Mouse (Mus musculus): Measurements from ENCODE around the gene Hoxa11. TPM values are rescaled to one million over a fixed set of nuclear protein-coding genes. Genes with fewer than 3 reads are reported as not detected.

The Hoxa11 gene
- polyA plus RNA-seq, 1 experiment, result not detected

DNA sequence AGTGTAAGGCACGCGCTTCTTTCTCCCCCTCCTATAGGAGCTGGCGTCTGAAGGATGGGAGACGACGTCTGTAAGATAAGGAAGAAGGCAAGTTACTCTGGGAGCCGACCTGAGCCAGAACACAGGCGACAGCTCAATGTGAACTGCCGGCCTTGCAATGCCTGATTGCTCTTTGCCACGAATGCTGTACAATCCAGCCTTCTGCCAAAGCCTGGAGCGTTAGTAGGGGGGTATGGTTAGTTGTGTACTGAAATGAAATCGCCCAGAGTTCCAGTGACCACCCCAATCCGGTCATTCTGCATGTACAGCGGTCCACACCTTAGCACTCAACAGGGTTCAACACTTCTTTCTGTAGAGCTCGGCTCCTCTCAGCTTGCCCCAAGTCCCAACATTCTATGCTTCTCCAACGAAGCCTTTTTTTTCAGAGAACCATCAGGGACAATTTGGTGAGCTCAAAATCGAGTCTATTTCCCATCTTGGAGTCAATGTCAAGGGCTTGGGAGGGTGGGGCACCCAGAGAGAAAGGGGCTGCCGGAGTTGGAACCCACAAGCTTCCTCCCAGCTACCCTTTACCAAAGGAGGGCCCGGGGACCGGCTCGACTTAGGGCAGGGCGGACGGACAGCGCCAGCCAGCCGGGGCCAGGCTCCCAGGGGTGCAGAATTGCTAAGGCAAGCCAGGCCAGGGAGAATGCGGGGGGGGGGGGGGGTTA, 13.6 kb upstream of the Hoxa11 start:
- TF ChIP-seq GATA1 (IDR thresholded peaks at IDR 0.05; ENCODE audit: low read length), result no peak

DNA sequence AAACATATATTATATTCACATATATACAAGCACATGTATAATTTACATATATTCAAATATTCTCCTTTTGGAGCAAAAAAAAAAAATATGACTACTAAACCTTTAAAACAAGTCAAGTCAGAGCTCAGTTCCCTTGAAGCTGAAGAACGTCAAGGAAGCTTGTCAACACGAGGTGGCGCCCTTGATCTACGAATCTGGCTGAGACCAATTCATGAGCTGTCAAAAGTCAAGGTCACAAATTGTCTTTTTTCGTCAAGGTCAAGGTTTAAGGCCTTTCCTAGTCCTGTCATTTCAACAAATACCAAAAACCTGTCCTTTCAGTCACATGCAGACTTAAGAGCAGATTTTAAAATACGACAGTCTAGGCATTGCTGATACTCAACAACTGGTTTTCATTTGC, 11.3 kb upstream of the Hoxa11 start:
- TF ChIP-seq GATA1 (IDR thresholded peaks at IDR 0.05; ENCODE audit: low read length), result no peak

DNA sequence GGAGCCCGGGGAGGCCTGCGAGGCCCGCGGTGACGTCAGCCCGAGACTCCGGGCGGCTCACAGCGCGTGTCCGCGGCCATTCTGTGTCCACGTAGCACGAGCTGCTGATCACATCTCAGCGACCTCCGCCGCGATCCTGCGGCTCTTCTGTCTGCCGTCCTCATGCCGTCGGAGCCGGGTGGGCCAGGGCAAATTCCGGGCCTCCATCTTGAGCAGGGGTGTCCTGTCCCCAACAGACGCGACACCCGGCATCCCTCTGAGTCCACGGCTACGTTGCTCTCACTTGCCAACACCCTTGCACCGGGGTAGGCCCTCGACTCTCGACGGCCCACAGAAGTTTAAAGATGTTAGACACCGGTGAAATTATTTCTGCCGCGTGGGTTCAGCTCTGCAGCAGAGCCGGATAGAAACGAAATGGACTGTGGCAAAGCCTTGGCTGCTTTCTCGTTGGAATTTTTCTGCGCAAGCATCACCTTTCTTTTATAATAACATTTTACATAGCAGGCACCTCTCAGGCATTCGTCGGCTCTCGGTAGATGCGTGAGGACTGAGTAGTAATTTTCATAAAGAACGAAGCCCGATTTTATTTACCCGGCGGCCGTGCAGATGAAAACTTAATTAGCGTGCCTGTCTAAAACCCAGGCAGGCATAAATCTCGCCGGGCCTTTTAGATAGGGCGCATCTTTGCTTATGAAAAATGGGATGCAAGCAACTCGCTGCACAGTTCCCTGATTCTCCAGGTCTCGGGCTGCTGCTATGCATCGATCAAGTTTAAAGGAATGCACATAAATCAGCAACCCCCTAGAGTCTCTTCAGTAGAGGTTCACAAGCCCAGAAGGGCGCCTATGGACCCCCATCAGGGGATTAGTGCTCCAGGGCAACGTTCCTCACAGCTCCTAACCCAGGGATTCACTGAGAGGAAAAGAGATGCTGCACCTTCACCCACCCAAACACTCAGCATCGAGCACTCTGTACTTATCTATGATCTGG, 8.2 kb upstream of the Hoxa11 start:
- no peak for TF ChIP-seq GATA1 (IDR thresholded peaks at IDR 0.05; ENCODE audit: low read length)

DNA sequence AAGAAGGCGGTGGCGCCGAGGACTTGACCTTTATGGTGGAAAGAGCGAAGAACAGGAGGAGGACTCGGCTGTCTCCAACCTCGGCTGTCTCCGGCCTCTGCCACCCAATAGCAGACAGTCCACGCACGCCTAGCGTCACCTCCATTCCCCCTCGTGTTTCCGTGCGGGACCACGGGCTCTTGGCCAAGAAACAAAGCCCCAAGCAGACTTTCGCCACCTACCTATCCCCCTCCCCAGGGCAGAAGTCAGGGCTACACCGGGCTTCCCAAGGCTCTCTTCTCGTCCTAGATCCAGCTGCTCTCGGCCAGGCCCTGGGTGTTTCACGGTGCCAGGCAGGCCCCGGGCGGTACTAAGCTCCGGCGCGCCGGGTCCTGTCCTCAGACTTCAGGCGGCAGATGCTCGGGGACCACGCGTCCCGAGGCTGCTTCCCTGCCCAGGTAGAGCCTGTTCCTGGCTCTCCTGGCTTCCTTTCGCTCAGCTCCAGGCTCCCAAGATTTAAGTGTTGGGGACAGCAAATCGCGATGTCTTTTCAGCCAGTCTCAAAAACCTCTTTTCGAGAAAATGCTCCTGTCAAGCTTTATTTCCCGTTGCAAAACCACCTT, 7.3 kb upstream of the Hoxa11 start:
- TF ChIP-seq GATA1 (IDR thresholded peaks at IDR 0.05; ENCODE audit: low read length), result no peak

DNA sequence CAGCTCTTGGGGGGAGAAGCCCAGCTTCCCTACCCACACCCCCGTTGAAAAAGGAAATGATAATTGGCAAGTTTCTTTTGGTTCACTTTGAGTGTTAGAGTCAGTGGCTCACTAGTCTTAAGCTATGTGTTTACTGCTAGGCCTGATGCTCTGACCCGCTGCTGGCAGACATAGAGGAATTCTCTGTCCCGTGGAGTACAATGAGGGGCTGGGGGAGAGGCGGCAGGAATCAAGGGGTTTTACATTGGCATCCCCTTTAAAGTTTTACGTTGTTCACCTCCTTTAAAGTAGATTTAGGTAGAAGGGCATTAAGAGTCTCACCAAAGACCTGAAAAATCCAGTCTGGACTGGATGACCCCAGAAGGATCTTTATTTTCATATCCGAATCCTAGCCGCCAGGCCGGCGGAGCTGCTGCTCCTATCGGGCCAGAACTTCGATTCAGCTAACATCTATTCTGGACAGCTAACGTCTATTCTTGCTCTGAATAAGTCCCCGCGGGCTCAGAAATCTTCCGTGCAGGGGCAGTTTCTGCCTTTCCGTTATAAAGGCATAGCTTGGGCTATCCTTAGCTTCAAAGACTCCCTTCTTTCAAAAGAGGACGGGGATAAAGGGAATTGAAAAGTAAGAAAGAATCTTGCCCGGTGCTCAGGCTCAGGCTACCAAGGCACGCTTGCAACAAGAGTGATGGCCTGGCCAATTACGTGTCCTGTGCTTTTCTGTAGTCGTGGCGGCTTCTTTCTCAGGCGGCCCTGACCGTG, 6.6 kb upstream of the Hoxa11 start:
- no peak for TF ChIP-seq GATA1 (IDR thresholded peaks at IDR 0.05; ENCODE audit: low read length)

DNA sequence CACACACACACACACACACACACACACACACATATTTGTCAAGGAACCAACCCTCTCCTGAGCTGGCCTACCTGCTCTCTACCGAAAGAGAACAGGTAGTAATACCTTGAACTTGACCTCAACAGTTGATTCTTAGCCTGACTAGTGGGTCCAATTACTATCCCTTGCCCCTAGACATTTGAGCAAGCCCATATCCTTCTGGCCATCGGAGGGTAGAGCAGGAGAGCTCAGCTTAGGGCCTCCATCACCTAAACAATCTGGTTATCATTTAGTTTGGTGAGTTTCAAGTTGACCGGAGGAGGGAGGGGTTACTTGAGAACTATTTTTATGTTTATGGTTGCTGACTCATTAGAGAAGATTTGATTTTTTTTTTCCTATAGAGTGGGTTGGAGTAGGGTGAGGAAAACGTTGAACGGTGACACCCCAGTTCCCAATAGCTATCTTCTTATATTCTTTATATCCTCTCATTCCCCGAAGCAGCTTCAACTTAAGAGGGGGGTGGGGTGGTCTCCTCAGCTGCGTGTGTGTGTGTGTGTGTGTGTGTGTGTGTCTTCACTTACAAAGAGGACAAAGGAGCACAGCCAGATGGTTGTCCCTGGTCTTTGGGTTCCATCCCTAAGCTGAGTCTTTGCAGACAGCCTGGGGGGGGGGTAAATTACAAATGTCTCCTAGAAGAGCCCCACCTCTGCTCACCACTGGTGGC, 5.7 kb upstream of the Hoxa11 start:
- no peak for TF ChIP-seq GATA1 (IDR thresholded peaks at IDR 0.05; ENCODE audit: low read length)

DNA sequence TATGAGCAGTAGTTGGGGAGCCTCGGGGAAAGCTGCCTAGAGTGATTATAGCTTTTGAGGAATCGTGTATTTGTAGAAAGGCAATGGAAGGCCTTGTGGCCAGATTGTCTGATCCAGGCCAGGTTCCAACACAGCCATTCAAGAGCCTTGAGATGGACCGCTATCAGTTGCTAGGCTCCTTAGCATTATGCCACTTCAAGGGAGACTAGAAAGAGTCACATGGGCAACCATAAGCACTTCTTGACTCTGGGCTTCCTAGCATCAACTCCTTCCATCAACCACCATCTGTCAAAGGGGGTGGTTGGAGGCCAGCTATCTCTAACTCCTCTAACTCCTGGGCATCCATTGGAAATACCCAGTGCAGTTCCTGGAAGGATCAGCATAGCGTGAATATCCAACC, 4.2 kb upstream of the Hoxa11 start:
- no peak for TF ChIP-seq GATA1 (IDR thresholded peaks at IDR 0.05; ENCODE audit: low read length)

DNA sequence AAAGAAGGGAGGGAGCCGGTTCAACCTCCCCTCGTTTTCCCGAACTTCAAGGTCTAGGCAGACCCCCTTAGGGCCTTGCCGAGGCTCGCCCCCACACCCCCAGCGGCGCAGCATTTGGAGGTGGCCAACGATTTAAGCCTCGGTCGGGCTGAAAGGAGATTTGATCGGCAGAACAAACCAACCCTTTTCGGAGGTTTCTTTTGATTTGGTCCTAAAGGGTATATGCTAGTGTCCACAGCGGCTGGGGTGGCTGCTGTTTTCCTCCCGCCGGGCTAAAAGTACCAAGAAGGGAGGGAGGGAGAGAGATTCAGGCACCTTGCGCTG, 3.8 kb upstream of the Hoxa11 start:
- TF ChIP-seq GATA1 (IDR thresholded peaks at IDR 0.05; ENCODE audit: low read length), result no peak

DNA sequence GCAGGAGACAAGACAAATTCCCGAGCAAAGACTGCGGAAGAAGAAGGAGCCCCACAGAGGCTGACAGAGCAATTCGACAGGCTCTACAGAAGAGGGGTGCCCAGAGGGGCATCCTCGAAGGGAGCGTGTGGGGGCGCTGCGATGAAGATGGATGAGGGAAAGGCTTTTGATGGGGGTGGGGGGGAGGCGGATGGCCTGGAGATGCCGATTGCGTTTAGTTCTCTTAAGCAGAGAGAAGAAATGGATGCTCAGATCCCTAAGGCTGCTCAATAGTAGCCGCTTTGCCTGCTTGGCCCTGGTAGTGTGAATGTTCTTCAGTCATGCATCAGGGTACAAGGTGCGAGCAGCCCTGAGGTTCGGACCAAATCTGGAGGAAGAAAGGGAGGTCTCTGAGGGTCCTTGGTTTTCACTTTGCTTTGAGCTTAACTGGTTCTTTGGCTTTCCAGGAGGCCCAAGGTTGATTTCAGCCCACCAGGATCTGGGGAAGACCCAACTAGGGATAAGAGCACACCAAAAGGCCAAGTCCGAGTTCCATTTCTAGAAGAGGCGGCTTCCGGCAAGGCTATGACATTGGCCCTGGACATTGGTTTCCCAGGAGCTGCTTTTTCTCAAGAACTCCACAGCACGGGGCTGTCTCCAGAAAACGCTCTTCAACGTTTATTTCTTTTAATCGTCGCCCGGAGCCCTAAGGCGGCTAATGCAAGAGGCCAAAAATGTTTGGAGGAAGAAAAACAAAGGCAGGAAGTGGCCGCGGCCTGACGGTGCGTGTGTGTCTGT, 3.2 kb upstream of the Hoxa11 start:
- no peak for TF ChIP-seq GATA1 (IDR thresholded peaks at IDR 0.05; ENCODE audit: low read length)

DNA sequence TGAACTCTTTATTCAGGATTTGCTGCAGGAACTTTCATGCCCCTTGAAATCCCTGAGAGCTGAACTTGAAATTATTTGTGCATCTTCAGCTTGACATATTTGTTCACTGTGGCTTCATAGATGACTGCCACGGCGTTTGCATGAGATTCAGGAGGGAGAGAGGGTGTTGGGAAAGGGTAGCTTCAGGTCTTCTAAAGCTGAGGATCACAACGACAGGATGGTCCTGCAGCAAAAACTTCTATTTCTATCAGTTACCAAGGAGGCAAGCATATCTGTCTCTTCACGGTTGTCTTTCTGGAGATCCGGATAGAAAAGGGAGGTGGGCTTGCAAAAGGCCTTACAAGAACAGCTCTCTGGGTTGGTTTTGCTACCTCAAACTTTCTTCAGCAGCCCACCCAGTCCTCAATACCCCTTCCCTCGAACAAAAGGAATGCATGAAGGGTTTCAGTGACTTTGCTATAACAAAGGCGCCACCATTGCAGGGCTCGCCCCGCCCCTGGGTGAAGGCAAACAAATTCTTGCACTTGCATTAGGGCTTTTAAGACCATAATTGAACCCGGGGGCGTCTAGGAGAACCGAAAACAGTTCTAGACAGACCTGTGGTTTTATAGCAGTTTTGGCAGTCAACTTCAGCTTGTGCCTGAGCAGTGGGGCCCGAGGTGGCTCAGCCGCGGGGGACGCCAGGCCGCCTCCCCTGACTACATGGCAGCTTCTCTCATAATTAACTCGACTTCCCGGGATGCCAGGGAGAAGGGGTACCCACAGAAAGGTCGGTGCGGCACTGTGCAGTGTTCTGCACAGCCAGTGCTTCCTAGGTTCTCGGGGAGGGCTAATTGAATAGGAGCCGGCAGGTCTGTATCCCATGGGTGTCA, 2.4 kb upstream of the Hoxa11 start:
- no peak for TF ChIP-seq GATA1 (IDR thresholded peaks at IDR 0.05; ENCODE audit: low read length)

DNA sequence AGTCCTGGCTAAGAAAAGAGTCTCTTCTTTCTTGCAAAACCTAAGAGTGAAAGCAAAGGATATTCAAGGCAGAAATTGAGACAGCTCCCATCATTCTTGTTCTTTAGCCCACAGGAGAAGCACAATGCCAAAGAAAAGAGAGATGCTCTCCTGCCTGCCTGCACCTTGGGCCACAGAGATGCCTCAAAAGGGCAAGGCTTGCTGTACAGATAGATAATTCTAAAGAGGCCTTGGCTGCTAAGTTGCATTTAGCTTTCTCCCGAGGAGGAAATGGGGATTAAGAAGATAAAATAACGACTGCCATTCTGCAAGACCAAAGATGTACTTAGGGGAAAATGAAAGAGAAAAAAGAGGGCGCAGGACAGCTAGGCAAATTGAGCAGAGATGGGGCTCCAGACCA, 1.3 kb upstream of the Hoxa11 start:
- no peak for TF ChIP-seq GATA1 (IDR thresholded peaks at IDR 0.05; ENCODE audit: low read length)

DNA sequence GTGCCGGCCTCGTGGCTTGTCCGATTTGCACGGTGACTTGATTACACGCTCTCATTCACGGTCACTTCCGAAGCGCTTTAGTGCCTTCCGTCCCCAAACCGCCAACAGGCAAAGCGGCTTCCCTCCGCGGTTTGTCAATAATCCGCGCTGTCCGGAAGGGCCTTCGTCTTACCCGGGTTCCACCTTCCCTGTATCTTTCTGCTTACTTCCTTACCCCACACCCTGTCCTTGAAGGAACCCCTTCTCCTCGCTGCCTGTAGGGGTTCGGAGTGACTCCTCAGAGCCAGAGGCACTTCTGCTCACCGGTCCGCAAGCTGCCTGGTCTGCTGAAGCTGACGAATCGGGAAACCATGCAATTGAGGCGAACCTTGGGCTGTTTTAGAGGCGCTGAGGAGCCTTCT, 793 bp upstream of the Hoxa11 start:
- TF ChIP-seq GATA1 (IDR thresholded peaks at IDR 0.05; ENCODE audit: low read length), result no peak

DNA sequence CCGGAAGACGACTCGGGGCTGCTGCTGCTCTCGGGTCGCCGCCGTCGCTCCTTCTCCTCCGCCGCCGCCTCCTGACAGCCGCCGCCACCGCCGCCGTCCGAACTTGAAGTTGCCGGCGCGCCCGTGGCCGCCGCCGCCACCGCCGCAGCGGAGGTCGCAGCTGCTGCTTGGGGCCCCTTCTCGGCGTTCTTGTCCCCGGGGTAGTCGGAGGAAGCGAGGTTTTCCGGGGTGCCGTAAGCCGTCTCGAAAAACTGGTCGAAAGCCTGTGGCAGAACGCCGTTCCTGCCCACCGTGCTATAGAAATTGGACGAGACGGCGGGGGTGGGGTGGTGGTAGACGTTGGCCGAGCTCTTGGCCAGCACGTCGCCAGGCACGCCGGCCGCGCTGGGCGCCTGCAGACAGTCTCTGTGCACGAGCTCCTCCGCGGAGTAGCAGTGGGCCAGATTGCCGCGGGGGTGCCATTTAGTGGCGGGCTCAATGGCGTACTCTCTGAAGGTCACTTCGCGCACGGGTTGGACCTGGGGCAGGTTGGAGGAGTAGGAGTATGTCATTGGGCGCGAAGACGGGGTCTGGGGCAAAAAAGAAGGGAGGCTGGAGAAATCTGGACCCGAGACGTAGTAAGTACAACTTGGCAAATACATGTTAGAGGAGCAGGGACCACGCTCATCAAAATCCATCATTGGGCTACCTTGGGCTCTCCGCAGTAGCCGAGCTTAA, 412 bp downstream of the Hoxa11 start:
- no peak for TF ChIP-seq GATA1 (IDR thresholded peaks at IDR 0.05; ENCODE audit: low read length)
